Mouse (Mus musculus): ENCODE data around the gene Pdss2. TPM values are rescaled to one million over a fixed set of nuclear protein-coding genes. Genes with fewer than 3 reads are reported as not detected.

The Pdss2 gene
- 16.8 and 25.6 TPM in 2 replicates for polyA plus RNA-seq (2012; rRNA removed; ENCODE audit: low replicate concordance)

DNA sequence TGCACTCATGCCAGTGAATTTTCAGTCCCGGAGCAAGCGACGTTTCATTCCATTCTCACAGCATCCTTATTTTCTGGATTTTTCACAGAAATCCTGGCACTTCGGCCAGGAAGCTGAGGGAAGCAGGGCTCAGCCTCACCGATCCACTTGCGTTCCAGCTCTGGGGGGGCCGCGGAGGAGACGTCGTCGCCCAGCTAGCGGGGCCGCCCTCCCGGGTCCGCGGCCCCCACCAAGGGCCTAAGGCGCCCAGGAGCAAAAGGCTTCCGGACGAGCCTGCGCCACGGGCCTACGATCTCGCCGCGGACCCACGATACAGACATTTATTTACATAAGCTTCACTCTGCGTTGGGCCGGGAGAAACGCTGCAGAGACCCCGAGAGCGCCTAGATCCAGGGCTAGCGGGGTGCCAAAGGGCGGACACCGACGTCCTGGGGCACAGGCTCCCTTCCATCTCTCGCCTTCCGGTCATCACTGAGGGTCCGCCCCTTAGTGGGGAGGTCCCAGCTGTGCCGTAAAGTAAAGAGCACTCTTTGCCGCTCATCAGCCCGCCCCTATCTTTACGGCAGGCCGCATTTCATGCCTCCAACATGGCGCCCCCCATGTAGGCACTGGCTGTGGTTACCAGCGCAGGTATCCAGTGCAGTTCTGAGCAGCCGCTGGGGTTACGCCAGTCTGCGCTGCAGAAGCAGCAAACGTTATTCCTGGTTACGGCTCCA lies at the start of gene Pdss2:
Gene Pdss2, plus strand, starts transcription at position 577 of the 716 bp plus-strand sequence.

DNA sequence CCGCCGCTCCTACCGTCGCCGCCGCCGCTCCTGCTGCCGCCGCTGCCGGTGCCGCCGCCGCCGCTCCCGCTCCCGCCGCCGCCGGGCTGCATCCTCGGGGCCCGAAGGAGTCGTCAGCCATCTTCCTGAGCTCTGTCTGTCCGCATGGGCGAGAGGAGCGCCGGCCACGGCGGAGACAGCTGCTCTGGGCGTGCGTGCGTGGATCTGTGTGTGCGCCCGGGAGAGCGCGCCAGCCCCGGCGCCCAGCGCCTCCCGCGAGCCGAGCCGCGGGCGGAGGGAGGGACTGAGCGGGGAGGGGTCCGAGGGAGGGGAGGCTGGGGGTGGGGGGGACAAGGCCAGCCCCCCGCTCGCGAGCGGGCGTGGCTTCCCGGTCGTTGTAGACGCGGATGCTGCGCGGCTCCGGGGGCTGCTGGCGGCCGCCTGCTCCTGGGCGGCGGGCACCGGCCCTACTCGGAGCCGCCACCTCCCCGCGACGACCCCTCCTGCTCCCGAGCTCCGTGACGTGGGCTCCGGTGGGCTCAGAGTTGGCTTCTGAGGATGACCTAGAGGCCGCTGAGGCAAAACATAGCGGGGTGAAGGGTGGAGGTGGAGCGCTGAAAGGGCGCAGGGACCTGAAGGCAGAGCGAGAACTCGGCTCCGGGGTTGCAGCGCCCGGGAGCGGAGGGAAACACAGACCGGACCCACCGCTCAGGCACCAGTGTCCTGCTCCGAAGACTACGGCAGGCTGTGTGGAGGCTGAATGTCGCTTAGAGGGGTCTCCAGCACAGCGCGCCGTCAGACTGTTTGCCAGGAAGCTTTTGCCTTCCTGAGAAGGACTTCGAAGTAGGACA lies 46.7 kb upstream of the Pdss2 start, which contains the start of the genes Sobp and 9030612E09Rik:
Gene Sobp, minus strand, starts transcription at position 205 of the 830 bp plus-strand sequence.
Gene 9030612E09Rik, plus strand, starts transcription at position 379 of the 830 bp plus-strand sequence.

DNA sequence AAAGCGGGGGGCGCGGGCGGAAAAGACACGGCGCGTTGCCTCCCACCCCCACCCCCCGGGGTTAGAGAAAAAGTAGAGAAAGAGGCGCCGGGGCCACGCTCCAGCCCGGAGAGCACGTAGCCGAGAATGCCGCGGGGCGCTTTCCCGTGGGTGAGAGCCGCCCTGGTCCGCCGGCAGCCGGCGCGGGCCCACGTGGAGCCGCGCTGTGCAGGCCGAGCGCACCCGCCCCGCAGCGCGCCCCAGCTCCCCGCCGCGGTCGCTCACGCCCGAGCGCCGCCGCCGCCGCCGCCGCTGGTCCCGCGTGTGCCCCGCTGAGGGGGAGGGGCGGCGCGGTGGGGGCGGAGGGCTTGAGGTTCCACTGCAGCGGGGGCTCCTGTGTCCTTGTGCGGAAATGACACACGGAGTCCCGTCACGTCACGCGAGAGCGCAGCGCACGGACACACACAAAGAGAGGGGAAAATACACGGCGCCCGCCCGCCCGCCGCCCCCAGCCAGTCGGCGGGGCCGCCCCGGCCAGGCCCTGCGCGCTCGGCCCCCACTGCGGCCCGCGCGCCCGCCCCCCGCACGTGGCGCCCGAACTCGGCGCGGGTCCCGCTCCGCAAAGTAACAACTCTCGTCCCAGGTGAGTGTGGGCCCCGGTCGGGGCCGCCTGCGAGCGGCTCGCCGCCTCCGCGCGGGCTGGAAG lies 257.6 kb downstream of the Pdss2 start, which contains the start of gene Bend3:
Gene Bend3, plus strand, starts transcription at position 81 of the 685 bp plus-strand sequence.

Other genes starting within 250 kb of the Pdss2 start
- gene Sobp, start 47.0 kb upstream of the Pdss2 start, polyA plus RNA-seq (2012; rRNA removed; ENCODE audit: low replicate concordance) = 0.92 and 0.96 TPM in 2 replicates
- gene 9030612E09Rik, start 46.8 kb upstream of the Pdss2 start, polyA plus RNA-seq (2012; rRNA removed; ENCODE audit: low replicate concordance) = 0.12 and 0.34 TPM in 2 replicates